Mouse (Mus musculus) thymus, adult 2 months (tissue): ENCODE measurements around the gene 1700020D05Rik.

ENCODE experiments used
- CTCF ChIP-seq: fragments of 200-500 bp; IDR thresholded peaks from 2 replicates; pipeline ENCODE4 v1.5.1; 2012; ENCODE audit warnings: mild to moderate bottlenecking, control low read depth, low read length, moderate library complexity, borderline replicate concordance; ENCODE audit not compliant: control insufficient read depth, poor library complexity, insufficient read depth; ENCODE audit errors: extremely low read depth
- POLR2A ChIP-seq: fragments of 200-500 bp; IDR thresholded peaks from 2 replicates; pipeline ENCODE4 v1.6.1; 2012; ENCODE audit warnings: mild to moderate bottlenecking, low read length, control low read depth, moderate library complexity; ENCODE audit not compliant: control insufficient read depth, poor library complexity, insufficient read depth; ENCODE audit errors: extremely low read depth

DNA sequence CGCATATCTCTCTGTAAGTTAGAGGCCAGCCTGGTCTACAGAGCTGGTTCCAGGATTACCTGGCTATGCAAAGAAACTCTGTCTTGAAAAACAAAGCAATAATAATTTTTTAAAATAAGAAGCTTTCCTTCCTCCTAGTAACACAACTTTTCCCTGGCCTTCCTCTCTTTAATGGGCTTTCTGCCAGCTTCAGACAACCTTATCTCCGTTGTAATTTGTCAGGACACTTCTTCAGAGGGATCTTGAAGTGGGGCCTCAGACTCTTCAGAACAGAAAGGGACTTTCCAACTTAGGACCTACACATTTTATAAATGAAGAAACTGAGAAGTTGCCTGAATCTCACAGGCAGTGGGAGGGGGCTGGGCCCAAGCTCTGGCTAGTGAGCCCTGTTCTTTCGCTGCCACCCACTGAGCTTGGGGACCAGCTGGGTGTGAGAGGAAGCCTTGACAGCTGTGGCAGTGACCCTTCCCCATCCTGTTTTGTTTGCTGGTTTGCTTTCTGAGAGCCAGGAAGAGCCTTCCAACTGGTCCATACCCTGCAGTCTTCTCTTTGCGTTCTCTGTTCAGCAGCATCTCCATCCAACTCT lies 44.0 kb upstream of the 1700020D05Rik start:
- TF ChIP-seq POLR2A (no peak), CTCF (no peak)
